Mouse (Mus musculus): Measurements from ENCODE around the gene Nkd2. TPM values are rescaled to one million over a fixed set of nuclear protein-coding genes. Genes with fewer than 3 reads are reported as not detected.

Gene Nkd2
- polyA plus RNA-seq (2014; fragmentation: Nextera tagmentation; extraction: Ambion mirVana) = 8.4 and 9.8 TPM in 2 replicates

GRCm38 (mm10) chr13:73847465-73847836, at the start of gene Nkd2:
TSS of gene Nkd2 (minus strand) at chr13:73847631.
- DNase-seq (ENCODE audit: low spot score, missing footprints) (peak; percentile 100), ATAC-seq (ENCODE audit: low FRiP score) (peak; percentile 87)
- under 1% methylated on average over 33 of the region's 38 CpGs for WGBS
- H3K9me3 ChIP-seq (ENCODE audit: control insufficient read depth, low read length) = no peaks in the 10 kb centered on the region
- H3K36me3 ChIP-seq (ENCODE audit: control insufficient read depth, insufficient read depth, low read length) = no peaks in the 10 kb centered on the region
- H3K27me3 ChIP-seq (ENCODE audit: control insufficient read depth, insufficient read depth, low read length) = peaks cover 19% of the 10 kb centered on the region
- H3K4me3 ChIP-seq (ENCODE audit: low read depth, low read length) = peak within 1 kb of the TSS; percentile 59
- H3K4me1 ChIP-seq (ENCODE audit: control insufficient read depth, insufficient read depth, low read length) = no peaks in the 10 kb centered on the region
- peak within 1 kb of the TSS; percentile 66 for H3K9ac ChIP-seq (ENCODE audit: low read length)
- H3K4me2 ChIP-seq = peak within 1 kb of the TSS; percentile 89
- no peak within 1 kb of the TSS for H3K27ac ChIP-seq (ENCODE audit: low read depth, low read length)

- H3K27me3 ChIP-seq (ENCODE audit: control insufficient read depth, insufficient read depth, low read length) = no peaks in the 10 kb centered on the region
- H3K36me3 ChIP-seq (ENCODE audit: control insufficient read depth, insufficient read depth, low read length) = no peaks in the 10 kb centered on the region
- no peak overlapping the region for H3K4me3 ChIP-seq (ENCODE audit: low read depth, low read length)
- no peak overlapping the region for H3K27ac ChIP-seq (ENCODE audit: low read depth, low read length)
- H3K9me3 ChIP-seq (ENCODE audit: control insufficient read depth, low read length) = no peaks in the 10 kb centered on the region
- H3K4me2 ChIP-seq = no peak overlapping the region
- H3K9ac ChIP-seq (ENCODE audit: low read length) = no peak overlapping the region
- 71% methylated on average over 6 of the region's 6 CpGs for WGBS
- ATAC-seq (ENCODE audit: low FRiP score) (no peak), DNase-seq (ENCODE audit: low spot score, missing footprints) (no peak)
- H3K4me1 ChIP-seq (ENCODE audit: control insufficient read depth, insufficient read depth, low read length) = no peaks in the 10 kb centered on the region
Measured at GRCm38 (mm10) chr13:73892493-73893178, 45.2 kb upstream of the Nkd2 start.

- H3K4me1 ChIP-seq (ENCODE audit: control insufficient read depth, insufficient read depth, low read length) = no peaks in the 10 kb centered on the region
- WGBS = 79% methylated on average over 4 of the region's 4 CpGs
Measured at GRCm38 (mm10) chr13:73887415-73887874, 40.0 kb upstream of the Nkd2 start.

GRCm38 (mm10) chr13:73886601-73887000, 39.2 kb upstream of the Nkd2 start:
- ATAC-seq (ENCODE audit: low FRiP score) (no peak), DNase-seq (ENCODE audit: low spot score, missing footprints) (no peak)
- Histone ChIP-seq H3K27me3 (ENCODE audit: control insufficient read depth, insufficient read depth, low read length) (no peaks in the 10 kb centered on the region), H3K4me2 (no peak overlapping the region), H3K27ac (ENCODE audit: low read depth, low read length) (no peak overlapping the region), H3K36me3 (ENCODE audit: control insufficient read depth, insufficient read depth, low read length) (no peaks in the 10 kb centered on the region), H3K4me3 (ENCODE audit: low read depth, low read length) (no peak overlapping the region), H3K9ac (ENCODE audit: low read length) (no peak overlapping the region), H3K9me3 (ENCODE audit: control insufficient read depth, low read length) (no peaks in the 10 kb centered on the region), H3K4me1 (ENCODE audit: control insufficient read depth, insufficient read depth, low read length) (no peaks in the 10 kb centered on the region)
- 74% methylated on average over 5 of the region's 5 CpGs for WGBS

More at GRCm38 (mm10) chr13:73887415-73887874, 40.0 kb upstream of the Nkd2 start:
- Histone ChIP-seq H3K36me3 (ENCODE audit: control insufficient read depth, insufficient read depth, low read length) (no peaks in the 10 kb centered on the region), H3K27ac (ENCODE audit: low read depth, low read length) (no peak overlapping the region), H3K27me3 (ENCODE audit: control insufficient read depth, insufficient read depth, low read length) (no peaks in the 10 kb centered on the region), H3K4me2 (no peak overlapping the region), H3K4me3 (ENCODE audit: low read depth, low read length) (no peak overlapping the region), H3K9me3 (ENCODE audit: control insufficient read depth, low read length) (no peaks in the 10 kb centered on the region), H3K9ac (ENCODE audit: low read length) (no peak overlapping the region)
- DNase-seq (ENCODE audit: low spot score, missing footprints) = no peak
- ATAC-seq (ENCODE audit: low FRiP score) = no peak

- WGBS = 75% methylated on average over 4 of the region's 4 CpGs
- ATAC-seq (ENCODE audit: low FRiP score) (no peak), DNase-seq (ENCODE audit: low spot score, missing footprints) (no peak)
- Histone ChIP-seq H3K27me3 (ENCODE audit: control insufficient read depth, insufficient read depth, low read length) (no peaks in the 10 kb centered on the region), H3K4me1 (ENCODE audit: control insufficient read depth, insufficient read depth, low read length) (no peaks in the 10 kb centered on the region), H3K4me2 (no peak overlapping the region), H3K36me3 (ENCODE audit: control insufficient read depth, insufficient read depth, low read length) (no peaks in the 10 kb centered on the region), H3K27ac (ENCODE audit: low read depth, low read length) (no peak overlapping the region), H3K9ac (ENCODE audit: low read length) (no peak overlapping the region), H3K9me3 (ENCODE audit: control insufficient read depth, low read length) (no peaks in the 10 kb centered on the region), H3K4me3 (ENCODE audit: low read depth, low read length) (no peak overlapping the region)
Measured at GRCm38 (mm10) chr13:73886066-73886465, 38.6 kb upstream of the Nkd2 start.

- Histone ChIP-seq H3K36me3 (ENCODE audit: control insufficient read depth, insufficient read depth, low read length) (no peaks in the 10 kb centered on the region), H3K27ac (ENCODE audit: low read depth, low read length) (no peak overlapping the region), H3K27me3 (ENCODE audit: control insufficient read depth, insufficient read depth, low read length) (no peaks in the 10 kb centered on the region), H3K4me3 (ENCODE audit: low read depth, low read length) (no peak overlapping the region), H3K4me1 (ENCODE audit: control insufficient read depth, insufficient read depth, low read length) (no peaks in the 10 kb centered on the region), H3K9me3 (ENCODE audit: control insufficient read depth, low read length) (no peaks in the 10 kb centered on the region), H3K4me2 (no peak overlapping the region), H3K9ac (ENCODE audit: low read length) (no peak overlapping the region)
- ATAC-seq (ENCODE audit: low FRiP score) (no peak), DNase-seq (ENCODE audit: low spot score, missing footprints) (no peak)
- 84% methylated on average over 4 of the region's 4 CpGs for WGBS
Measured at GRCm38 (mm10) chr13:73885656-73886055, 38.2 kb upstream of the Nkd2 start.

GRCm38 (mm10) chr13:73881347-73881746, 33.9 kb upstream of the Nkd2 start:
- Histone ChIP-seq H3K4me3 (ENCODE audit: low read depth, low read length) (no peak overlapping the region), H3K9me3 (ENCODE audit: control insufficient read depth, low read length) (no peaks in the 10 kb centered on the region)
- WGBS = 76% methylated on average over 8 of the region's 8 CpGs

GRCm38 (mm10) chr13:73879824-73880223, 32.4 kb upstream of the Nkd2 start:
- H3K27ac ChIP-seq (ENCODE audit: low read depth, low read length) = no peak overlapping the region
- no peak overlapping the region for H3K4me3 ChIP-seq (ENCODE audit: low read depth, low read length)
- H3K4me2 ChIP-seq = no peak overlapping the region
- H3K27me3 ChIP-seq (ENCODE audit: control insufficient read depth, insufficient read depth, low read length) = no peaks in the 10 kb centered on the region
- no peaks in the 10 kb centered on the region for H3K36me3 ChIP-seq (ENCODE audit: control insufficient read depth, insufficient read depth, low read length)
- DNase-seq (ENCODE audit: low spot score, missing footprints) = no peak
- H3K9me3 ChIP-seq (ENCODE audit: control insufficient read depth, low read length) = no peaks in the 10 kb centered on the region
- ATAC-seq (ENCODE audit: low FRiP score) = no peak
- no peak overlapping the region for H3K9ac ChIP-seq (ENCODE audit: low read length)
- WGBS = 86% methylated on average over 5 of the region's 5 CpGs
- no peaks in the 10 kb centered on the region for H3K4me1 ChIP-seq (ENCODE audit: control insufficient read depth, insufficient read depth, low read length)

More at GRCm38 (mm10) chr13:73881347-73881746, 33.9 kb upstream of the Nkd2 start:
- no peak for DNase-seq (ENCODE audit: low spot score, missing footprints)
- Histone ChIP-seq H3K27me3 (ENCODE audit: control insufficient read depth, insufficient read depth, low read length) (no peaks in the 10 kb centered on the region), H3K27ac (ENCODE audit: low read depth, low read length) (no peak overlapping the region), H3K36me3 (ENCODE audit: control insufficient read depth, insufficient read depth, low read length) (no peaks in the 10 kb centered on the region), H3K4me2 (no peak overlapping the region), H3K4me1 (ENCODE audit: control insufficient read depth, insufficient read depth, low read length) (no peaks in the 10 kb centered on the region), H3K9ac (ENCODE audit: low read length) (no peak overlapping the region)
- no peak for ATAC-seq (ENCODE audit: low FRiP score)

GRCm38 (mm10) chr13:73872159-73872558, 24.7 kb upstream of the Nkd2 start:
- Histone ChIP-seq H3K36me3 (ENCODE audit: control insufficient read depth, insufficient read depth, low read length) (no peaks in the 10 kb centered on the region), H3K4me1 (ENCODE audit: control insufficient read depth, insufficient read depth, low read length) (no peaks in the 10 kb centered on the region), H3K4me3 (ENCODE audit: low read depth, low read length) (no peak overlapping the region), H3K4me2 (no peak overlapping the region), H3K9ac (ENCODE audit: low read length) (no peak overlapping the region), H3K27ac (ENCODE audit: low read depth, low read length) (no peak overlapping the region), H3K27me3 (ENCODE audit: control insufficient read depth, insufficient read depth, low read length) (no peaks in the 10 kb centered on the region), H3K9me3 (ENCODE audit: control insufficient read depth, low read length) (no peaks in the 10 kb centered on the region)
- ATAC-seq (ENCODE audit: low FRiP score) (no peak), DNase-seq (ENCODE audit: low spot score, missing footprints) (peak; percentile 12)
- 49% methylated on average over 2 of the region's 2 CpGs for WGBS

Data from midbrain, embryonic 11.5 days (tissue).